Mouse (Mus musculus) frontal cortex, adult 2 months (tissue): Measurements from ENCODE around the gene Ankfn1. TPM values are rescaled to one million over a fixed set of nuclear protein-coding genes. Genes with fewer than 3 reads are reported as not detected.

Source experiments
- DNase-seq, 2 experiments: peaks; one replicate each; pipeline ENCODE4 v3.0.0; 2022; ENCODE audit warnings: low spot score in 1 of 2; ENCODE audit errors: extremely low spot score in 1 of 2
- polyA plus RNA-seq: library from polyadenylated mRNA; depleted of rRNA; stranded (reverse); fragments of >200 nt; gene quantifications from 2 replicates; pipeline ENCODE4 v1.2.3, GENCODE M21; 2012

Ankfn1 gene
- polyA plus RNA-seq, 1 experiment, result 5.4 TPM

GRCm38 (mm10) chr11:89693686-89694085, 83.8 kb downstream of the Ankfn1 start:
- DNase-seq, result no peak

- DNase-seq, result no peak
Measured at GRCm38 (mm10) chr11:89676922-89677321, 100.5 kb downstream of the Ankfn1 start.

- DNase-seq, result no peak
Measured at GRCm38 (mm10) chr11:89673916-89674507, 103.4 kb downstream of the Ankfn1 start.

GRCm38 (mm10) chr11:89672510-89673085, 104.9 kb downstream of the Ankfn1 start:
- DNase-seq, result no peak

- no peak for DNase-seq
Measured at GRCm38 (mm10) chr11:89665170-89665880, 112.1 kb downstream of the Ankfn1 start.

- no peak for DNase-seq
Measured at GRCm38 (mm10) chr11:89659048-89659447, 118.4 kb downstream of the Ankfn1 start.

- no peak for DNase-seq
Measured at GRCm38 (mm10) chr11:89656556-89656955, 120.9 kb downstream of the Ankfn1 start.

- no peak for DNase-seq
Measured at GRCm38 (mm10) chr11:89635740-89636139, 141.7 kb downstream of the Ankfn1 start.

- no peak for DNase-seq
Measured at GRCm38 (mm10) chr11:89631315-89631714, 146.1 kb downstream of the Ankfn1 start.

- no peak for DNase-seq
Measured at GRCm38 (mm10) chr11:89628562-89628961, 148.9 kb downstream of the Ankfn1 start.

GRCm38 (mm10) chr11:89627232-89627631, 150.2 kb downstream of the Ankfn1 start:
- DNase-seq, result no peak

- DNase-seq, result no peak
Measured at GRCm38 (mm10) chr11:89623698-89624445, 153.6 kb downstream of the Ankfn1 start.

GRCm38 (mm10) chr11:89619955-89620354, 157.5 kb downstream of the Ankfn1 start:
- no peak for DNase-seq

GRCm38 (mm10) chr11:89615806-89616205, 161.6 kb downstream of the Ankfn1 start:
- DNase-seq, result peak; percentile 46 to 53

GRCm38 (mm10) chr11:89611596-89611995, 165.9 kb downstream of the Ankfn1 start:
- no peak for DNase-seq

GRCm38 (mm10) chr11:89608071-89608470, 169.4 kb downstream of the Ankfn1 start:
- DNase-seq, result peak; percentile 14 to 47

- DNase-seq, result no peak
Measured at GRCm38 (mm10) chr11:89607270-89607669, 170.2 kb downstream of the Ankfn1 start.

GRCm38 (mm10) chr11:89606346-89606745, 171.1 kb downstream of the Ankfn1 start:
- DNase-seq, result no peak

- DNase-seq, result no peak
Measured at GRCm38 (mm10) chr11:89602966-89603365, 174.5 kb downstream of the Ankfn1 start.

- DNase-seq, result peak in 1 of 2 experiments; percentile 30
Measured at GRCm38 (mm10) chr11:89600921-89601515, 176.4 kb downstream of the Ankfn1 start.
